Mouse (Mus musculus) neural tube, embryonic 15.5 days (tissue): ENCODE results near the gene Sgta. TPM values are rescaled to one million over a fixed set of nuclear protein-coding genes. Genes with fewer than 3 reads are reported as not detected.

Source experiments
- ATAC-seq: fragments of 200-750 bp; cut with Nextera tagmentation; 2 replicates; pipeline ENCODE4 v1.8.0; 2017; ENCODE audit warnings: mild to moderate bottlenecking, moderate TSS enrichment, moderate library complexity; ENCODE audit not compliant: low FRiP score
- H3K27ac ChIP-seq: fragments of 300-500 bp; sonication (generic); replicated peaks from 2 replicates; pipeline ENCODE4 v1.5.1; 2015; ENCODE audit warnings: mild to moderate bottlenecking, inconsistent platforms
- H3K27me3 ChIP-seq: fragments of 300-500 bp; sonication (generic); replicated peaks from 2 replicates; pipeline ENCODE4 v1.6.1; 2015; ENCODE audit warnings: inconsistent platforms
- H3K36me3 ChIP-seq: fragments of 300-500 bp; sonication (generic); 2 replicates; pipeline ENCODE4 v1.6.1; 2015; ENCODE audit warnings: inconsistent platforms
- H3K4me1 ChIP-seq: fragments of 300-500 bp; sonication (generic); 2 replicates; pipeline ENCODE4 v1.6.1; 2015; ENCODE audit warnings: inconsistent platforms
- H3K4me2 ChIP-seq: fragments of 300-500 bp; sonication (generic); 2 replicates; pipeline ENCODE4 v1.6.1; 2015; ENCODE audit warnings: inconsistent platforms, mild to moderate bottlenecking, moderate library complexity
- H3K4me3 ChIP-seq: fragments of 300-500 bp; sonication (generic); replicated peaks from 2 replicates; pipeline ENCODE4 v1.5.1; 2015; ENCODE audit warnings: mild to moderate bottlenecking, inconsistent platforms
- H3K9ac ChIP-seq: fragments of 300-500 bp; sonication (generic); replicated peaks from 2 replicates; pipeline ENCODE4 v1.6.1; 2015; ENCODE audit warnings: mild to moderate bottlenecking, inconsistent platforms
- H3K9me3 ChIP-seq: fragments of 300-500 bp; sonication (generic); replicated peaks from 2 replicates; pipeline ENCODE4 v1.6.1; 2016; ENCODE audit warnings: inconsistent platforms
- WGBS: fragments of 180-500 bp; shearing (Covaris S2); methylation state at CpG from one replicate; pipeline ENCODE4 v1.1.7; 2015; ENCODE audit warnings: mixed read lengths; 5-methylcytosine and 5-hydroxymethylcytosine counted together
- microRNA-seq: library from miRNA; unstranded; fragments of <30 nt; microRNA quantifications from one replicate; pipeline ENCODE4, GENCODE M21; 2017
- polyA plus RNA-seq: library from polyadenylated mRNA; unstranded; fragments of >200 nt; fragmentation: Nextera tagmentation; extraction: Ambion mirVana; gene quantifications from 2 replicates; pipeline ENCODE4 v1.2.1, GENCODE M21; 2015

Gene Sgta
- polyA plus RNA-seq, 1 experiment from 2014 or later = 298 TPM

- WGBS = 87% methylated on average over 8 of the region's 8 CpGs
- no peak overlapping the region for H3K4me3 ChIP-seq
- ATAC-seq = no peak
- no peak overlapping the region for H3K27ac ChIP-seq
- peaks cover 35% of the 10 kb centered on the region for H3K4me1 ChIP-seq
- H3K36me3 ChIP-seq = no peaks in the 10 kb centered on the region
- H3K9me3 ChIP-seq = no peaks in the 10 kb centered on the region
- H3K4me2 ChIP-seq = no peak overlapping the region
- H3K9ac ChIP-seq = no peak overlapping the region
- H3K27me3 ChIP-seq = peaks cover 8% of the 10 kb centered on the region; the same call in 1 of the 2 replicates
Measured at GRCm38 (mm10) chr10:80997332-80997731, 62.6 kb downstream of the Sgta start.

GRCm38 (mm10) chr10:80996501-80996900, 63.5 kb downstream of the Sgta start:
- Histone ChIP-seq H3K9me3 (no peaks in the 10 kb centered on the region), H3K4me2 (no peak overlapping the region), H3K27me3 (peaks cover 11% of the 10 kb centered on the region; the same call in 1 of the 2 replicates), H3K36me3 (no peaks in the 10 kb centered on the region), H3K9ac (no peak overlapping the region), H3K4me1 (peaks cover 33% of the 10 kb centered on the region), H3K4me3 (no peak overlapping the region), H3K27ac (no peak overlapping the region)
- WGBS = 94% methylated on average over 8 of the region's 8 CpGs
- ATAC-seq = no peak

- peaks cover 11% of the 10 kb centered on the region; the same call in 1 of the 2 replicates for H3K27me3 ChIP-seq
- H3K4me3 ChIP-seq = 0 out of 2 replicates have a peak overlapping the region, but pooled peaks have one; percentile 2
- peak overlapping the region; percentile 49 for H3K4me2 ChIP-seq
- H3K4me1 ChIP-seq = peaks cover 20% of the 10 kb centered on the region
- no peaks in the 10 kb centered on the region for H3K36me3 ChIP-seq
- ATAC-seq = 0 out of 2 replicates have a peak, but pooled peaks have one; percentile 22
- no peak overlapping the region for H3K27ac ChIP-seq
- 10% methylated on average over 21 of the region's 21 CpGs for WGBS
- H3K9ac ChIP-seq = peak overlapping the region; percentile 21
- no peaks in the 10 kb centered on the region for H3K9me3 ChIP-seq
Measured at GRCm38 (mm10) chr10:80995091-80995632, 64.8 kb downstream of the Sgta start.

- Histone ChIP-seq H3K27ac (no peak overlapping the region), H3K4me3 (0 out of 2 replicates have a peak overlapping the region, but pooled peaks have one; percentile 2), H3K9me3 (no peaks in the 10 kb centered on the region), H3K4me2 (peak overlapping the region; percentile 49), H3K4me1 (peaks cover 14% of the 10 kb centered on the region), H3K27me3 (peaks cover 11% of the 10 kb centered on the region; the same call in 1 of the 2 replicates), H3K9ac (peak overlapping the region; percentile 21; the same call in 1 of the 2 replicates), H3K36me3 (no peaks in the 10 kb centered on the region)
- no peak for ATAC-seq
- WGBS = 62% methylated on average over 4 of the region's 4 CpGs
Measured at GRCm38 (mm10) chr10:80994621-80995020, 65.4 kb downstream of the Sgta start.

Small RNA genes within 50 kb of the gene (microRNA-seq; reads per million reads assigned to microRNA genes)
- gene Mir5615-1 = not detected
- not detected for gene Mir5615-2

Other genes with a start within 250 kb of the Sgta start
- 1.2 and 2.5 TPM in 2 replicates for gene Jsrp1, start 246.7 kb downstream of the Sgta start, polyA plus RNA-seq
- gene Oaz1, start 233.5 kb downstream of the Sgta start, polyA plus RNA-seq = 1,221 and 1,325 TPM in 2 replicates
- 14.6 and 18.6 TPM in 2 replicates for gene Lingo3, start 216.1 kb downstream of the Sgta start, polyA plus RNA-seq
- 226 and 240 TPM in 2 replicates for gene Lsm7, start 205.0 kb downstream of the Sgta start, polyA plus RNA-seq
- 78.6 and 84.1 TPM in 2 replicates for gene Sppl2b, start 204.9 kb downstream of the Sgta start, polyA plus RNA-seq
- gene Tmprss9, start 188.3 kb downstream of the Sgta start, polyA plus RNA-seq = 0.09 and 0.35 TPM in 2 replicates
- gene Timm13, start 159.2 kb downstream of the Sgta start, polyA plus RNA-seq = 333 and 359 TPM in 2 replicates
- gene Lmnb2, start 141.9 kb downstream of the Sgta start, polyA plus RNA-seq = 39.0 and 39.9 TPM in 2 replicates
- gene Gadd45b, start 130.1 kb downstream of the Sgta start, polyA plus RNA-seq = 9.0 and 11.1 TPM in 2 replicates
- 22.8 and 24.9 TPM in 2 replicates for gene Gng7, start 45.2 kb downstream of the Sgta start, polyA plus RNA-seq
- gene Diras1, start 34.5 kb downstream of the Sgta start, polyA plus RNA-seq = 55.3 and 69.4 TPM in 2 replicates
- gene Slc39a3, start 22.8 kb downstream of the Sgta start, polyA plus RNA-seq = 43.9 and 47.7 TPM in 2 replicates
- 44.3 and 52.9 TPM in 2 replicates for gene Thop1, start 9.9 kb upstream of the Sgta start, polyA plus RNA-seq
- gene Creb3l3, start 38.7 kb upstream of the Sgta start, polyA plus RNA-seq = 0.38 and 0.56 TPM in 2 replicates
- gene Map2k2, start 45.7 kb upstream of the Sgta start, polyA plus RNA-seq = 227 and 241 TPM in 2 replicates
- gene Zbtb7a, start 75.0 kb upstream of the Sgta start, polyA plus RNA-seq = 14.8 and 21.0 TPM in 2 replicates
- 52.8 and 57.3 TPM in 2 replicates for gene Pias4, start 107.7 kb upstream of the Sgta start, polyA plus RNA-seq
- gene Eef2, start 116.5 kb upstream of the Sgta start, polyA plus RNA-seq = 493 and 549 TPM in 2 replicates
- 65.7 and 70.4 TPM in 2 replicates for gene Dapk3, start 122.8 kb upstream of the Sgta start, polyA plus RNA-seq
- not detected in 2 replicates for gene 4930442H23Rik, start 123.7 kb upstream of the Sgta start, polyA plus RNA-seq
- gene Nmrk2, start 141.9 kb upstream of the Sgta start, polyA plus RNA-seq = 0.17 and 0.26 TPM in 2 replicates
- 64.8 and 91.1 TPM in 2 replicates for gene Atcay, start 170.7 kb upstream of the Sgta start, polyA plus RNA-seq
- gene Zfr2, start 173.0 kb upstream of the Sgta start, polyA plus RNA-seq = 27.1 and 31.9 TPM in 2 replicates
- 37.1 and 48.3 TPM in 2 replicates for gene Matk, start 192.8 kb upstream of the Sgta start, polyA plus RNA-seq
- 155 and 160 TPM in 2 replicates for gene Mrpl54, start 206.8 kb upstream of the Sgta start, polyA plus RNA-seq
- 38.0 and 39.1 TPM in 2 replicates for gene Apba3, start 206.8 kb upstream of the Sgta start, polyA plus RNA-seq
- gene Tjp3, start 231.4 kb upstream of the Sgta start, polyA plus RNA-seq = 4.1 and 7.9 TPM in 2 replicates
- gene Pip5k1c, start 232.8 kb upstream of the Sgta start, polyA plus RNA-seq = 116 and 124 TPM in 2 replicates